Mouse (Mus musculus): ENCODE measurements at regions not wholly inside any gene's neighbourhood (a gene's known extent, or its start where the extent isn't known, plus 50 kb on each side); places are given as distances from the start of the nearest gene placed in this dataset.

- Histone ChIP-seq H3K4me3 (no peak overlapping the region), H3K27ac (no peak overlapping the region)
- no peak for DNase-seq (ENCODE audit: low spot score in 2 of 2)
- TF ChIP-seq CTCF (conservative IDR thresholded peaks at IDR 0.05): no peak
These were observed 155.3 kb downstream of the Tox3 start for GRCm38 (mm10) chr8:90192856-90193255.

- TF ChIP-seq CTCF (conservative IDR thresholded peaks at IDR 0.05): no peak
- H3K27ac ChIP-seq: no peak overlapping the region
- DNase-seq (ENCODE audit: low spot score in 2 of 2): no peak
- H3K4me3 ChIP-seq: no peak overlapping the region
These were observed 165.3 kb downstream of the Tox3 start for GRCm38 (mm10) chr8:90182807-90183206.

GRCm38 (mm10) chr8:90176771-90177170 is 171.4 kb downstream of the Tox3 start:
- no peak overlapping the region for H3K27ac ChIP-seq

GRCm38 (mm10) chr8:90176335-90176734 is 171.8 kb downstream of the Tox3 start:
- Histone ChIP-seq H3K27ac (no peak overlapping the region), H3K4me3 (no peak overlapping the region)
- no peak for TF ChIP-seq CTCF (conservative IDR thresholded peaks at IDR 0.05)
- no peak for DNase-seq (ENCODE audit: low spot score in 2 of 2)

More at GRCm38 (mm10) chr8:90176771-90177170, 171.4 kb downstream of the Tox3 start:
- no peak for TF ChIP-seq CTCF (conservative IDR thresholded peaks at IDR 0.05)
- DNase-seq (ENCODE audit: low spot score in 2 of 2): no peak
- no peak overlapping the region for H3K4me3 ChIP-seq

GRCm38 (mm10) chr8:90166639-90167038 is 181.5 kb downstream of the Tox3 start:
- DNase-seq (ENCODE audit: low spot score in 2 of 2): no peak
- no peak for TF ChIP-seq CTCF (conservative IDR thresholded peaks at IDR 0.05)
- Histone ChIP-seq H3K4me3 (no peak overlapping the region), H3K27ac (no peak overlapping the region)

- DNase-seq (ENCODE audit: low spot score in 2 of 2): no peak
- no peak for TF ChIP-seq CTCF (conservative IDR thresholded peaks at IDR 0.05)
- Histone ChIP-seq H3K27ac (no peak overlapping the region), H3K4me3 (no peak overlapping the region)
These were observed 196.7 kb downstream of the Tox3 start for GRCm38 (mm10) chr8:90151477-90151876.

GRCm38 (mm10) chr8:90149903-90150302 is 198.2 kb downstream of the Tox3 start:
- no peak for TF ChIP-seq CTCF (conservative IDR thresholded peaks at IDR 0.05)
- peak in 1 of 2 experiments; percentile 16 for DNase-seq (ENCODE audit: low spot score in 2 of 2)

GRCm38 (mm10) chr8:90134626-90135025 is 213.5 kb downstream of the Tox3 start:
- no peak for DNase-seq (ENCODE audit: low spot score in 2 of 2)
- no peak overlapping the region for H3K27ac ChIP-seq
- no peak overlapping the region for H3K4me3 ChIP-seq
- TF ChIP-seq CTCF (conservative IDR thresholded peaks at IDR 0.05): no peak

More at GRCm38 (mm10) chr8:90149903-90150302, 198.2 kb downstream of the Tox3 start:
- Histone ChIP-seq H3K27ac (no peak overlapping the region), H3K4me3 (no peak overlapping the region)

- no peak overlapping the region for H3K4me3 ChIP-seq
- H3K27ac ChIP-seq: no peak overlapping the region
- DNase-seq (ENCODE audit: low spot score in 2 of 2): no peak
- no peak for TF ChIP-seq CTCF (conservative IDR thresholded peaks at IDR 0.05)
These were observed 217.4 kb downstream of the Tox3 start for GRCm38 (mm10) chr8:90130704-90131267.

- no peak for DNase-seq (ENCODE audit: low spot score in 2 of 2)
- TF ChIP-seq CTCF (conservative IDR thresholded peaks at IDR 0.05): no peak
- Histone ChIP-seq H3K4me3 (no peak overlapping the region), H3K27ac (no peak overlapping the region)
These were observed 222.7 kb downstream of the Tox3 start for GRCm38 (mm10) chr8:90125426-90125825.

GRCm38 (mm10) chr8:90123101-90123500 is 225.0 kb downstream of the Tox3 start:
- Histone ChIP-seq H3K27ac (no peak overlapping the region), H3K4me3 (no peak overlapping the region)
- no peak for DNase-seq (ENCODE audit: low spot score in 2 of 2)
- no peak for TF ChIP-seq CTCF (conservative IDR thresholded peaks at IDR 0.05)

- no peak for DNase-seq (ENCODE audit: low spot score in 2 of 2)
- H3K4me3 ChIP-seq: no peak overlapping the region
- no peak for TF ChIP-seq CTCF (conservative IDR thresholded peaks at IDR 0.05)
These were observed 226.2 kb downstream of the Tox3 start for GRCm38 (mm10) chr8:90121935-90122334.

GRCm38 (mm10) chr8:90121017-90121416 is 227.1 kb downstream of the Tox3 start:
- no peak overlapping the region for H3K4me3 ChIP-seq
- TF ChIP-seq CTCF (conservative IDR thresholded peaks at IDR 0.05): no peak
- H3K27ac ChIP-seq: no peak overlapping the region
- DNase-seq (ENCODE audit: low spot score in 2 of 2): no peak

More at GRCm38 (mm10) chr8:90121935-90122334, 226.2 kb downstream of the Tox3 start:
- H3K27ac ChIP-seq: no peak overlapping the region

GRCm38 (mm10) chr8:90115436-90115835 is 232.7 kb downstream of the Tox3 start:
- H3K4me3 ChIP-seq: no peak overlapping the region
- no peak overlapping the region for H3K27ac ChIP-seq
- DNase-seq (ENCODE audit: low spot score in 2 of 2): peak; percentile 8 to 13
- no peak for TF ChIP-seq CTCF (conservative IDR thresholded peaks at IDR 0.05)
